Mouse (Mus musculus): ENCODE data around the gene Olfr1062.
A peak's percentile ranks its signal among the peaks of the same experiment; 100 is the strongest.
"Not testable (repeated sequence)": the region's sequence is repeated elsewhere in the genome, so short reads cannot be mapped to it uniquely, and the experiment has no call there.

The Olfr1062 gene

DNA sequence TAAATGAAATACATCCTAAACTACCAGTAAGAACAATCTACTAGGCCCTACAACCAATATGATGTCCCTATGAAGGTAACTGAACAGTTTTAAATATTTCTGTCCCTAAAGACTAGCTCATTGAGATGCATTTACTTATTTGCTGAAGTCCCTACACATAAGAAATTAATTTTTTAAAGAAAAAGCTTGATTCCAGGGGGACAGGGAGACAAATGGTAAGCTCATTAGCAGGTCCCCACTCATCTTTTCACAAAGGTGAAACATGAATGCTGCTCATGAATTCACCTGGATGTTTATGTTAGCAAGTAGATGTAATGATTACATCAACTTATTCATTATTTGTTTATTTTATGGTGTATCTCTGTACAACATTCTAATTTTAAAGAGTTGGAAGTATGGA lies at the start of gene Olfr1062:
Gene Olfr1062 (minus strand): TSS at position 101 of the 400 bp plus-strand sequence.
- DNase-seq: not testable (repeated sequence)

- DNase-seq: peak; percentile 65
Observed at GRCm38 (mm10) chr2:86464442-86465109, 38.0 kb upstream of the Olfr1062 start.

GRCm38 (mm10) chr2:86460434-86460833 lies 33.9 kb upstream of the Olfr1062 start:
- no peak for DNase-seq

- no peak for DNase-seq
Observed at GRCm38 (mm10) chr2:86456169-86456568, 29.6 kb upstream of the Olfr1062 start, which contains the start of gene Olfr1066. Gene Olfr1066, minus strand, starts transcription at chr2:86456269.

- not testable (repeated sequence) for DNase-seq
Observed at GRCm38 (mm10) chr2:86450491-86450890, 23.9 kb upstream of the Olfr1062 start, which contains the start of gene Olfr1065. Gene Olfr1065, minus strand, starts transcription at chr2:86450591.

DNA sequence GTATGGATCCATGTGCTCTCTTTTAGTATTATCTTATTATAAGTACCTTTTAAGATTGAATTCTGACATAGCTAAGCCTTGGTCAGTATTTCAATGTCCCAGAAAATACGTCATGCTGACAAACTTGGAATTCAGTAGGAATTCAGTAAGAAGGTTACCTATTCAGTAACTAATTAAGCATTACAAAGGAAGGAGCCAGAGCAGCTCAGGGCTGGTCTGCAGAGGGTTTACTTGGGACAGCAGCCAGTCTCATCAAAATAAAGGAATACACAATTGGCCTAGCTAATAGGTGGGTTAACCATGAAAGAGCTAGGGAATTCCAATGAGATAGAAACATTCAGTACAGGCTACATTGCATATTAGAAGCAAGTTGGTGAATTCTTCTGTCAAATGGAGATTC lies 15.6 kb upstream of the Olfr1062 start:
- not testable (repeated sequence) for DNase-seq

- DNase-seq: not testable (repeated sequence)
Observed at GRCm38 (mm10) chr2:86428511-86428910, 2.0 kb upstream of the Olfr1062 start.

GRCm38 (mm10) chr2:86413950-86414349 lies 12.6 kb downstream of the Olfr1062 start, which contains the start of gene Olfr1061:
Gene Olfr1061, minus strand, starts transcription at chr2:86414050.
- no peak for DNase-seq

DNA sequence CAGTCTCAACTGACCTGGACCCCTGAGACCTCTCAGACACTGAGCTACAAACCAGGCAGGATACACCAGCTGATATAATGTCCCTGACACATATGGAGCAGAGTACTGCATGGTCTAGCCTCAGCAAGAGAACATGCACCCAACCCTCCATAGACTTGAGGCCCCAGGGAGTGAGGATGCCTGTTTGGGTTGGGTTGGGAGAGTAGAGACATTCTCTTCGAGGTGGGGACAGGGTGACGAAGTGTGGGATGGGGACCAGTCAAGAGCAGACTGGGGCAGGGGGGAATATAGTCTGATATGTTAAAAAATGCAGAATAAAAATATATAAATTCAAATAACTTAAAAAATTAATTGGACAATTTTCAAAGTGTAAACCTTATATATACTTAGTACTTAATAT lies 31.4 kb downstream of the Olfr1062 start:
- DNase-seq: no peak

DNA sequence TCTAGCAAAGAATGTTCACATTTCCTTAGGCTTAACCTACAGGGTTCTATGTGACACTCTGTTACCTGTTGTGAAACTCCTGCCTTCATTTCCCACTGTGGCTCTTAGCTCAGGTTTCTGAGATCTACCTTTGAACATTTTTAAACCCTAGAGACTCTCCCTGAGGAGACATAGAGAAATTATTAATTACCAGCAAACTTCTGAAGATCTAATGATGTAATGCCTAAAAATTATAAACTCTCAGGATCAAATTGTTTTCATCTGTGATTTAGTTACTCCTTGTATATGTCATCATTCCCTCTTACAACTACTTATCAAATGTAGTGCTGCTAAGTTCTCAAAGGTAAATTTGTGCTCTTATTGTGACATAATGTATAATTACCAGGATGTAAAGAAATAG lies 38.1 kb downstream of the Olfr1062 start, which contains the start of gene Olfr1058:
Gene Olfr1058 (minus strand): TSS at position 101 of the 400 bp plus-strand sequence.
- DNase-seq: not testable (repeated sequence)

- no peak for DNase-seq
Observed at GRCm38 (mm10) chr2:86378293-86378692, 48.3 kb downstream of the Olfr1062 start, which contains the start of gene Olfr1057. Gene Olfr1057, minus strand, starts transcription at chr2:86378393.
